Mouse (Mus musculus) heart, postnatal 10 days (tissue): ENCODE data around the gene Lmf1. TPM values are rescaled to one million over a fixed set of nuclear protein-coding genes. Genes with fewer than 3 reads are reported as not detected.

ENCODE experiments used
- DNase-seq, 2 experiments: peaks; one replicate each; pipeline ENCODE4 v3.0.0; 2021
- intact Hi-C: fragments of 180-260 bp; cut with DNase I; formaldehyde crosslinking; loops from one replicate; pipeline ENCODE4 v1.15.1; 2025
- total RNA-seq, 2 experiments: library from RNA; stranded (reverse); gene quantifications; 2 replicates each; pipeline ENCODE4 v1.2.3; 2021

Gene Lmf1
- total RNA-seq, 2 experiments from 2014 or later: 25.4 to 27.0 TPM

- intact Hi-C loops: no loop called here
- no peak for DNase-seq
These were observed 11.6 kb upstream of the Lmf1 start for GRCm38 (mm10) chr17:25567261-25567660.

- peak in 1 of 2 experiments; percentile 78 for DNase-seq
- intact Hi-C loops: loop anchor here (1.0 kb wide), 1 partner anchor 131 kb away; no protein-coding TSS in a partner anchor
These were observed 11.1 kb upstream of the Lmf1 start for GRCm38 (mm10) chr17:25567745-25568144.

GRCm38 (mm10) chr17:25568206-25568605, 10.7 kb upstream of the Lmf1 start:
- intact Hi-C loops: loop anchor here (1.0 kb wide), 1 partner anchor 130 kb away; no protein-coding TSS in a partner anchor
- DNase-seq: no peak

- intact Hi-C loops: loop anchor here (1.0 kb wide), 1 partner anchor 129 kb away; no protein-coding TSS in a partner anchor
- DNase-seq: no peak
These were observed 10.0 kb upstream of the Lmf1 start for GRCm38 (mm10) chr17:25568880-25569279.

- no peak for DNase-seq
- intact Hi-C loops: no loop called here
These were observed 8.8 kb upstream of the Lmf1 start for GRCm38 (mm10) chr17:25569833-25570647.

- peak; percentile 85 to 87 for DNase-seq
- intact Hi-C loops: no loop called here
These were observed 8.0 kb upstream of the Lmf1 start, which contains the start of gene Sox8 for GRCm38 (mm10) chr17:25570648-25571452. TSS of gene Sox8 (minus strand) at chr17:25570686.

- no peak for DNase-seq
- intact Hi-C loops: no loop called here
These were observed 7.4 kb upstream of the Lmf1 start for GRCm38 (mm10) chr17:25571453-25571820.

GRCm38 (mm10) chr17:25575208-25575971, 3.5 kb upstream of the Lmf1 start:
- intact Hi-C loops: no loop called here

GRCm38 (mm10) chr17:25576034-25576433, 2.9 kb upstream of the Lmf1 start:
- intact Hi-C loops: no loop called here
- DNase-seq: no peak

More at GRCm38 (mm10) chr17:25575208-25575971, 3.5 kb upstream of the Lmf1 start:
- peak; percentile 78 to 84 for DNase-seq

GRCm38 (mm10) chr17:25577263-25577662, 1.6 kb upstream of the Lmf1 start:
- no peak for DNase-seq
- intact Hi-C loops: no loop called here

GRCm38 (mm10) chr17:25577702-25578101, 1.2 kb upstream of the Lmf1 start:
- intact Hi-C loops: no loop called here
- no peak for DNase-seq

GRCm38 (mm10) chr17:25579332-25580047, 605 bp downstream of the Lmf1 start:
- intact Hi-C loops: no loop called here

GRCm38 (mm10) chr17:25582076-25582475, 3.2 kb downstream of the Lmf1 start:
- DNase-seq: no peak
- intact Hi-C loops: no loop called here

More at GRCm38 (mm10) chr17:25579332-25580047, 605 bp downstream of the Lmf1 start:
- DNase-seq: no peak

- intact Hi-C loops: no loop called here
These were observed 4.2 kb downstream of the Lmf1 start for GRCm38 (mm10) chr17:25583099-25583498.

GRCm38 (mm10) chr17:25583858-25584257, 5.0 kb downstream of the Lmf1 start:
- DNase-seq: no peak
- intact Hi-C loops: no loop called here

More at GRCm38 (mm10) chr17:25583099-25583498, 4.2 kb downstream of the Lmf1 start:
- DNase-seq: no peak

GRCm38 (mm10) chr17:25584646-25585045, 5.8 kb downstream of the Lmf1 start:
- DNase-seq: no peak
- intact Hi-C loops: no loop called here

- no peak for DNase-seq
- intact Hi-C loops: loop anchor here (10.0 kb wide), 1 partner anchor 215 kb away; the partner anchor contains the start of gene Fbxl16
These were observed 11.2 kb downstream of the Lmf1 start for GRCm38 (mm10) chr17:25590068-25590467.

- intact Hi-C loops: loop anchor here (10.0 kb wide), 1 partner anchor 214 kb away; the partner anchor contains the start of gene Fbxl16
These were observed 12.1 kb downstream of the Lmf1 start for GRCm38 (mm10) chr17:25590985-25591384.

GRCm38 (mm10) chr17:25592336-25592735, 13.5 kb downstream of the Lmf1 start:
- intact Hi-C loops: loop anchor here (10.0 kb wide), 1 partner anchor 212 kb away; the partner anchor contains the start of gene Fbxl16
- DNase-seq: no peak

More at GRCm38 (mm10) chr17:25590985-25591384, 12.1 kb downstream of the Lmf1 start:
- no peak for DNase-seq
